Mouse (Mus musculus): Measurements from ENCODE around the gene Hist2h2be. TPM values are rescaled to one million over a fixed set of nuclear protein-coding genes. Genes with fewer than 3 reads are reported as not detected.

Gene Hist2h2be
- total and polyA plus RNA-seq, 3 experiments: 1.8 to 3.2 TPM; not detected in 1

DNA sequence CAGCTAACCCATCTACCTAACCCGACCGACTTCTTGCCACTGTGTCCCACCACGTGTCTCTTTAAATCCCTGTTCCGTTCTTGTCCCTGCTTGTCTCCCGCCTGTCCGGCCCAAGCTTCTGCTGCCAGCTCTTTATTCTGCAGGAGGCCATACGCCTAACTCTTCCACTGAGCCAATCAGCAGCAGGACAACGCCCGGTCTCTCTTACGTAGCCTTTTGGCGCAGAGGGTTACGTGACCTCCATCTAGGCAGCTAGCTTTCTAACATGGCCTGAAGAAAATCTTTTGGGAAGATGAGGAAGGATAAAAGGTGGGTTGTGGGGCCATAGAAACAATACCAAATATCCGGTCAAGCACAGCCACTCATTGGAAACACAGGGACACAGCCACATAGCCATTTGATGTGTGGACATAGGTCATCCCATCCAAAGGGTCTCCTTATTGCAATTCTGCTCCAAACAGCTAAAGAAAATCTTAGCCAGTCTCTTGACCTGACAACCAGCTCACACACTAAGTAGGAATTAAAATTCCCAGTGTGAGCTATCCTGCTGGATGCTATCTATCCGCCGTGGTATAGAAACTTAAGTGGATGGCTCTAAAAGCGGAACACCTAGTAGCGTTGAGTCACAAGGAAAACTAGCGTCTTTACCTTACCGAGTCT lies 41.4 kb downstream of the Hist2h2be start:
- Histone ChIP-seq H3K79me2 (ENCODE audit: control insufficient read depth, insufficient read depth, low read length, poor library complexity) (peaks cover 7% of the 10 kb centered on the region; the same call in 1 of the 2 replicates), H3K9me3 (replicated peaks; ENCODE audit: insufficient read depth, low read length) (no peaks in the 10 kb centered on the region), H3K9ac (ENCODE audit: control insufficient read depth, low read depth, low read length, poor library complexity, severe bottlenecking) (peak overlapping the region; percentile 68), H3K4me1 (ENCODE audit: control insufficient read depth in 1 of 2, insufficient read depth in 2 of 2, low read length in 2 of 2) (peaks cover under 1 to 46% of the 10 kb centered on the region in 2 experiments; a peak in 3 of 4 replicates), H3K27ac (ENCODE audit: control insufficient read depth, low read depth, low read length) (peak overlapping the region; percentile 99), H3K36me3 (ENCODE audit: control insufficient read depth in 1 of 2, insufficient read depth in 2 of 2, low read length in 2 of 2) (peaks cover 0 to 49% of the 10 kb centered on the region in 2 experiments; a peak in 2 of 4 replicates), H3K27me3 (ENCODE audit: control insufficient read depth in 1 of 2, insufficient read depth in 2 of 2, low read length in 2 of 2) (no peaks in the 10 kb centered on the region), H3K4me3 (ENCODE audit: control insufficient read depth in 1 of 2, insufficient read depth in 1 of 2, low read depth in 2 of 2, low read length in 2 of 2) (peak overlapping the region; percentile 12 to 37)
- peak; percentile 98 for DNase-seq (ENCODE audit: low read depth, low spot score)
- TF ChIP-seq SMC3 (IDR thresholded peaks at IDR 0.05; ENCODE audit: low read depth, low read length) (no peak), BHLHE40 (IDR thresholded peaks at IDR 0.05; ENCODE audit: borderline replicate concordance, low read depth, low read length) (no peak), CTCF (IDR thresholded peaks at IDR 0.05 in 2 of 3, conservative IDR thresholded peaks at IDR 0.05 in 1 of 3; ENCODE audit: control insufficient read depth in 1 of 3, insufficient read depth in 1 of 3, low read depth in 2 of 3, low read length in 3 of 3, poor library complexity in 1 of 3, severe bottlenecking in 1 of 3) (0 out of 6 replicates have a peak, but pooled peaks of 1 of the 3 experiments have one; percentile 8)

DNA sequence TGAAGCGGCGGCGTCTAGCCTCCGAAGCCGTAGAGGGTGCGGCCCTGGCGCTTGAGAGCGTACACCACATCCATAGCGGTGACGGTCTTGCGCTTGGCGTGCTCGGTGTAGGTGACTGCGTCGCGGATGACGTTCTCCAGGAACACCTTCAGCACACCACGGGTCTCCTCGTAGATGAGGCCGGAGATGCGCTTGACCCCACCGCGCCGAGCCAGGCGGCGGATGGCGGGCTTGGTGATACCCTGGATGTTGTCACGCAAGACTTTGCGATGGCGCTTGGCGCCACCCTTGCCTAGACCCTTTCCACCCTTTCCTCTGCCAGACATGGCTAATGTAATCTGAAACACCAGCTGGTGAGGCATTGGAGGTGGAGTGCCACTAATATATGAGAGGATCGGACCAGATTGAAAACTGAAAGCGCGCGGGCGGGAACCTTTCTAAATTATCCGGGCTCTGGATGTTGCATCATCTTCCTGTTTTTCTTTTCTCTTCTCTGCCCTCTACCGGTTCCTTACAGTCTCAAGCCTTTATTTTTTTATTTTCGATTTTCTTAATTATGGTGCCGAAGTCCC lies 42.1 kb downstream of the Hist2h2be start, which contains the start of gene Hist2h4:
Gene Hist2h4, minus strand, starts transcription at position 333 of the 572 bp plus-strand sequence.
- TF ChIP-seq TAL1 (IDR thresholded peaks at IDR 0.05; ENCODE audit: low read length) (peak; percentile 91), CTCF (IDR thresholded peaks at IDR 0.05 in 2 of 3, conservative IDR thresholded peaks at IDR 0.05 in 1 of 3; ENCODE audit: control insufficient read depth in 1 of 3, insufficient read depth in 1 of 3, low read depth in 2 of 3, low read length in 3 of 3, poor library complexity in 1 of 3, severe bottlenecking in 1 of 3) (peak in 1 of 3 experiments; percentile 53; a peak in 2 of 6 replicates), POLR2AphosphoS5 (IDR thresholded peaks at IDR 0.05; ENCODE audit: borderline replicate concordance, low read depth, low read length) (peak; percentile 99), ELF1 (IDR thresholded peaks at IDR 0.05; ENCODE audit: low read depth, low read length) (no peak)
- Histone ChIP-seq H3K4me3 (ENCODE audit: control insufficient read depth in 1 of 2, insufficient read depth in 1 of 2, low read depth in 2 of 2, low read length in 2 of 2) (peak within 1 kb of the TSS; percentile 12 to 75), H3K9ac (ENCODE audit: control insufficient read depth, low read depth, low read length, poor library complexity, severe bottlenecking) (peak within 1 kb of the TSS; percentile 92), H3K27me3 (ENCODE audit: control insufficient read depth in 1 of 2, insufficient read depth in 2 of 2, low read length in 2 of 2) (no peaks in the 10 kb centered on the region), H3K27ac (ENCODE audit: control insufficient read depth, low read depth, low read length) (peak within 1 kb of the TSS; percentile 99), H3K79me2 (ENCODE audit: control insufficient read depth, insufficient read depth, low read length, poor library complexity) (peaks cover 7% of the 10 kb centered on the region; the same call in 1 of the 2 replicates), H3K4me1 (ENCODE audit: control insufficient read depth in 1 of 2, insufficient read depth in 2 of 2, low read length in 2 of 2) (peaks cover 0 to 44% of the 10 kb centered on the region in 2 experiments; a peak in 2 of 4 replicates), H3K36me3 (ENCODE audit: control insufficient read depth in 1 of 2, insufficient read depth in 2 of 2, low read length in 2 of 2) (peaks cover 0 to 52% of the 10 kb centered on the region in 2 experiments; a peak in 2 of 4 replicates), H3K9me3 (replicated peaks; ENCODE audit: insufficient read depth, low read length) (no peaks in the 10 kb centered on the region)
- DNase-seq (ENCODE audit: low read depth, low spot score): peak; percentile 100

GRCm38 (mm10) chr3:96263558-96264403 lies 42.9 kb downstream of the Hist2h2be start:
- Histone ChIP-seq H3K36me3 (ENCODE audit: control insufficient read depth in 1 of 2, insufficient read depth in 2 of 2, low read length in 2 of 2) (peaks cover 0 to 51% of the 10 kb centered on the region in 2 experiments; a peak in 2 of 4 replicates), H3K9ac (ENCODE audit: control insufficient read depth, low read depth, low read length, poor library complexity, severe bottlenecking) (peak overlapping the region; percentile 92), H3K4me1 (ENCODE audit: control insufficient read depth in 1 of 2, insufficient read depth in 2 of 2, low read length in 2 of 2) (peaks cover 0 to 39% of the 10 kb centered on the region in 2 experiments; a peak in 2 of 4 replicates), H3K79me2 (ENCODE audit: control insufficient read depth, insufficient read depth, low read length, poor library complexity) (peaks cover 7% of the 10 kb centered on the region; the same call in 1 of the 2 replicates), H3K4me3 (ENCODE audit: control insufficient read depth in 1 of 2, insufficient read depth in 1 of 2, low read depth in 2 of 2, low read length in 2 of 2) (peak overlapping the region; percentile 10 to 75), H3K27ac (ENCODE audit: control insufficient read depth, low read depth, low read length) (peak overlapping the region; percentile 99), H3K27me3 (ENCODE audit: control insufficient read depth in 1 of 2, insufficient read depth in 2 of 2, low read length in 2 of 2) (no peaks in the 10 kb centered on the region), H3K9me3 (replicated peaks; ENCODE audit: insufficient read depth, low read length) (no peaks in the 10 kb centered on the region)
- DNase-seq (ENCODE audit: low read depth, low spot score): peak; percentile 94
- TF ChIP-seq CTCF (IDR thresholded peaks at IDR 0.05 in 2 of 3, conservative IDR thresholded peaks at IDR 0.05 in 1 of 3; ENCODE audit: control insufficient read depth in 1 of 3, insufficient read depth in 1 of 3, low read depth in 2 of 3, low read length in 3 of 3, poor library complexity in 1 of 3, severe bottlenecking in 1 of 3): no peak
- TF ChIP-seq RAD21 (IDR thresholded peaks at IDR 0.05; ENCODE audit: low read depth, low read length): no peak
- TF ChIP-seq MXI1 (IDR thresholded peaks at IDR 0.05; ENCODE audit: low read depth, low read length): no peak
- no peak for TF ChIP-seq MYC (IDR thresholded peaks at IDR 0.05; ENCODE audit: low read depth, low read length)
- TF ChIP-seq POLR2AphosphoS5 (IDR thresholded peaks at IDR 0.05; ENCODE audit: borderline replicate concordance, low read depth, low read length): no peak
- no peak for TF ChIP-seq ZKSCAN1 (IDR thresholded peaks at IDR 0.05; ENCODE audit: low read depth, low read length)
- TF ChIP-seq MEF2A (IDR thresholded peaks at IDR 0.05; ENCODE audit: extremely low read depth, insufficient replicate concordance, low read depth, low read length, poor library complexity, severe bottlenecking): no peak
- no peak for TF ChIP-seq ZMIZ1 (IDR thresholded peaks at IDR 0.05; ENCODE audit: low read depth, low read length)
- TF ChIP-seq MAFK (IDR thresholded peaks at IDR 0.05; ENCODE audit: borderline replicate concordance, low read depth, low read length): no peak
- TF ChIP-seq JUND (IDR thresholded peaks at IDR 0.05; ENCODE audit: low read depth, low read length): no peak
- no peak for TF ChIP-seq NELFE (IDR thresholded peaks at IDR 0.05; ENCODE audit: low read depth, low read length)
- TF ChIP-seq MYB (IDR thresholded peaks at IDR 0.05; ENCODE audit: low read depth, low read length): no peak

All from MEL (cell line).